ENCODE assay signal across 8 mouse cellular contexts in genomic region chr2:93188761-93189458, GRCm38 (mm10). TPM values are rescaled to one million over a fixed set of nuclear protein-coding genes. Genes with fewer than 3 reads are reported as not detected.
DNase-seq lines count a peak whose midpoint lies in the region; ATAC-seq and TF ChIP-seq lines count a peak whose summit lies in the region.

No protein-coding gene starts in this region.

- peaks cover 23% of the 10 kb centered on the region; the same call in 1 of the 2 replicates for H3K27me3 ChIP-seq in forebrain, embryonic 12.5 days
- H3K27me3 ChIP-seq in hindbrain, embryonic 16.5 days (replicated peaks; ENCODE audit: control insufficient read depth, insufficient read depth, low read length): no peaks in the 10 kb centered on the region
- peaks cover 47% of the 10 kb centered on the region for H3K27me3 ChIP-seq in liver, embryonic 16.5 days (ENCODE audit: control insufficient read depth, insufficient read depth, low read depth, low read length)

- peak; percentile 37; the same call in 1 of the 2 replicates for TF ChIP-seq CTCF in olfactory bulb, adult 2 months (IDR thresholded peaks at IDR 0.05; ENCODE audit: insufficient read depth, low read depth, low read length)

- no peak for ATAC-seq in CD4-positive, CD25-positive, alpha-beta regulatory T cell, adult 4 months
- peak; percentile 31; the same call in 1 of the 2 replicates for ATAC-seq in forebrain, embryonic 12.5 days (ENCODE audit: low FRiP score)
- peak; percentile 31 for ATAC-seq in hindbrain, embryonic 16.5 days
- no peak for ATAC-seq in liver, embryonic 16.5 days (ENCODE audit: low read depth)

- no peaks in the 10 kb centered on the region for H3K9me3 ChIP-seq in ES-E14 (ENCODE audit: control insufficient read depth, insufficient read depth, low read depth, low read length)
- H3K9me3 ChIP-seq in forebrain, embryonic 12.5 days: no peaks in the 10 kb centered on the region
- H3K9me3 ChIP-seq in hindbrain, embryonic 16.5 days (ENCODE audit: control insufficient read depth, low read length): no peaks in the 10 kb centered on the region
- H3K9me3 ChIP-seq in liver, embryonic 16.5 days (replicated peaks; ENCODE audit: control insufficient read depth, low read length): no peaks in the 10 kb centered on the region

- WGBS in forebrain, embryonic 12.5 days: 7% methylated on average over 19 of the region's 19 CpGs
- WGBS in hindbrain, embryonic 16.5 days: 3% methylated on average over 19 of the region's 19 CpGs
- WGBS in liver, embryonic 16.5 days (ENCODE audit: insufficient replicate concordance): 6% methylated on average over 19 of the region's 19 CpGs
- WGBS in olfactory bulb, adult 2 months: 14% methylated on average over 19 of the region's 19 CpGs

- no peak for TF ChIP-seq POLR2A in olfactory bulb, adult 2 months (IDR thresholded peaks at IDR 0.05; ENCODE audit: insufficient read depth, low read depth, low read length)

- peaks cover 10 to 40% of the 10 kb centered on the region in 2 experiments for H3K4me1 ChIP-seq in ES-E14 (ENCODE audit: control insufficient read depth in 2 of 2, insufficient read depth in 2 of 2, low read length in 2 of 2, poor library complexity in 1 of 2)
- peaks cover 63% of the 10 kb centered on the region for H3K4me1 ChIP-seq in forebrain, embryonic 12.5 days
- H3K4me1 ChIP-seq in hindbrain, embryonic 16.5 days (ENCODE audit: control insufficient read depth, insufficient read depth, low read depth, low read length): peaks cover 44% of the 10 kb centered on the region
- peaks cover 2% of the 10 kb centered on the region; the same call in 1 of the 2 replicates for H3K4me1 ChIP-seq in liver, embryonic 16.5 days (ENCODE audit: control insufficient read depth, low read depth, low read length)
- peaks cover 29% of the 10 kb centered on the region for H3K4me1 ChIP-seq in olfactory bulb, adult 2 months (ENCODE audit: control insufficient read depth, insufficient read depth, low read length)

- peak overlapping the region; percentile 46 for H3K9ac ChIP-seq in ES-E14 (ENCODE audit: insufficient read depth, low read depth, low read length, poor library complexity, severe bottlenecking)
- peak overlapping the region; percentile 96 for H3K9ac ChIP-seq in forebrain, embryonic 12.5 days
- H3K9ac ChIP-seq in hindbrain, embryonic 16.5 days (ENCODE audit: low read depth, low read length): peak overlapping the region; percentile 90
- H3K9ac ChIP-seq in liver, embryonic 16.5 days (ENCODE audit: low read depth, low read length): no peak overlapping the region

- DNase-seq in CD4-positive, CD25-positive, alpha-beta regulatory T cell, adult 2 months (ENCODE audit: low read depth, low spot score): peak; percentile 72
- no peak for DNase-seq in ES-E14 (ENCODE audit: low read depth, low spot score)
- DNase-seq in layer of hippocampus, postnatal 25 days (ENCODE audit: extremely low spot score in 1 of 2, low spot score in 1 of 2): no peak

- H3K36me3 ChIP-seq in ES-E14 (ENCODE audit: control insufficient read depth, insufficient read depth, low read length, poor library complexity, severe bottlenecking): no peaks in the 10 kb centered on the region
- no peaks in the 10 kb centered on the region for H3K36me3 ChIP-seq in forebrain, embryonic 12.5 days (replicated peaks)
- no peaks in the 10 kb centered on the region for H3K36me3 ChIP-seq in hindbrain, embryonic 16.5 days (ENCODE audit: control insufficient read depth, insufficient read depth, low read length)
- no peaks in the 10 kb centered on the region for H3K36me3 ChIP-seq in liver, embryonic 16.5 days (ENCODE audit: control insufficient read depth, insufficient read depth)

- peak overlapping the region; percentile 79 to 93 for H3K4me3 ChIP-seq in ES-E14 (ENCODE audit: insufficient read depth in 1 of 2, low read depth in 1 of 2, low read length in 2 of 2, poor library complexity in 1 of 2, severe bottlenecking in 1 of 2)
- H3K4me3 ChIP-seq in forebrain, embryonic 12.5 days (replicated peaks): peak overlapping the region; percentile 89
- H3K4me3 ChIP-seq in hindbrain, embryonic 16.5 days (ENCODE audit: low read length): peak overlapping the region; percentile 85
- H3K4me3 ChIP-seq in liver, embryonic 16.5 days (ENCODE audit: low read depth, low read length): peak overlapping the region; percentile 58
- peak overlapping the region; percentile 70 for H3K4me3 ChIP-seq in olfactory bulb, adult 2 months (ENCODE audit: insufficient read depth, low read depth, low read length)

- in situ Hi-C loops in ES-E14 (cut with MboI; ENCODE audit: low sequenced_read_pairs in 2 of 2, unreplicated experiment in 2 of 2): no loop called here

- H3K27ac ChIP-seq in ES-E14 (ENCODE audit: insufficient read depth, low read depth, low read length, poor library complexity, severe bottlenecking): no peak overlapping the region
- H3K27ac ChIP-seq in forebrain, embryonic 12.5 days: peak overlapping the region; percentile 94
- H3K27ac ChIP-seq in hindbrain, embryonic 16.5 days (ENCODE audit: low read depth, low read length): peak overlapping the region; percentile 88
- H3K27ac ChIP-seq in liver, embryonic 16.5 days (ENCODE audit: low read length): no peak overlapping the region
- no peak overlapping the region for H3K27ac ChIP-seq in olfactory bulb, adult 2 months (ENCODE audit: insufficient read depth, low read depth, low read length)

- peak overlapping the region; percentile 86 for H3K4me2 ChIP-seq in forebrain, embryonic 12.5 days
- peak overlapping the region; percentile 96 for H3K4me2 ChIP-seq in hindbrain, embryonic 16.5 days (ENCODE audit: low read length)
- peak overlapping the region; percentile 70 for H3K4me2 ChIP-seq in liver, embryonic 16.5 days (ENCODE audit: low read depth, low read length)

TF ChIP-seq in ES-E14, 5 proteins besides CTCF, POLR2A, EP300 and RAD21:
- no peak for TF ChIP-seq ZC3H11A (IDR thresholded peaks at IDR 0.05; ENCODE audit: borderline replicate concordance, low read depth, low read length)
- TF ChIP-seq MAFK (IDR thresholded peaks at IDR 0.05; ENCODE audit: insufficient read depth, low read depth, low read length): no peak
- no peak for TF ChIP-seq ZNF384 (IDR thresholded peaks at IDR 0.05; ENCODE audit: low read depth, low read length)
- no peak for TF ChIP-seq HCFC1 (IDR thresholded peaks at IDR 0.05; ENCODE audit: borderline replicate concordance, insufficient read depth, low read length)
- no peak for TF ChIP-seq CHD2 (IDR thresholded peaks at IDR 0.05; ENCODE audit: low read depth, low read length)

RNA-seq across cellular contexts. Expression of gene Trp53i11, which starts 1.6 kb away (rescaled TPM):
- 10 to 100 TPM; 48.6 to 70.7 TPM for polyA plus RNA-seq in CD4-positive, CD25-positive, alpha-beta regulatory T cell, adult 4 months (2017; shearing (Covaris generic))
- total RNA-seq in ES-E14 (2012; rRNA removed): 21.7 and 39.3 TPM in 2 replicates
- 106 and 137 TPM in 2 replicates for polyA plus RNA-seq in forebrain, embryonic 12.5 days (2016; fragmentation: Nextera tagmentation; extraction: Ambion mirVana)
- 74.7 and 123 TPM in 2 replicates for polyA plus RNA-seq in hindbrain, embryonic 16.5 days (2015; fragmentation: Nextera tagmentation; extraction: Ambion mirVana)
- polyA plus RNA-seq in liver, embryonic 16.5 days (2015; fragmentation: Nextera tagmentation; extraction: Ambion mirVana): 3.2 and 5.8 TPM in 2 replicates
- 231 TPM in 1 of 2 replicates, not detected in the other for polyA plus RNA-seq in olfactory bulb, adult 2 months (2012; ENCODE audit: insufficient read depth, insufficient read length, low replicate concordance, missing spikeins)
- total RNA-seq in layer of hippocampus, postnatal 25 days (2021): 10 to 100 TPM; 73.9 to 75.7 TPM

Comparison
In these comparisons a context has a peak if more than half of its experiments do, and no peak if none do; other contexts are left out.
1. ATAC-seq: peak in forebrain, embryonic 12.5 days (single experiment) and hindbrain, embryonic 16.5 days (single experiment); none in CD4-positive, CD25-positive, alpha-beta regulatory T cell, adult 4 months (single experiment) and liver, embryonic 16.5 days (single experiment).
2. H3K27ac ChIP-seq: peak in forebrain, embryonic 12.5 days (single experiment) and hindbrain, embryonic 16.5 days (single experiment); none in ES-E14 (single experiment), liver, embryonic 16.5 days (single experiment) and olfactory bulb, adult 2 months (single experiment).
3. Peak in every context shown above with its lines, with median percentiles within 50 percentile points of each other: H3K4me3 ChIP-seq and H3K4me2 ChIP-seq.